Mouse (Mus musculus) cerebral cortex, adult 2 months (tissue): ENCODE measurements around the gene Olfml2a.

ENCODE experiments used
- WGBS: fragments of 180-500 bp; shearing (Covaris S2); methylation state at CpG from one replicate; pipeline ENCODE4 v1.1.7; 2018; 5-methylcytosine and 5-hydroxymethylcytosine counted together

The Olfml2a gene

DNA sequence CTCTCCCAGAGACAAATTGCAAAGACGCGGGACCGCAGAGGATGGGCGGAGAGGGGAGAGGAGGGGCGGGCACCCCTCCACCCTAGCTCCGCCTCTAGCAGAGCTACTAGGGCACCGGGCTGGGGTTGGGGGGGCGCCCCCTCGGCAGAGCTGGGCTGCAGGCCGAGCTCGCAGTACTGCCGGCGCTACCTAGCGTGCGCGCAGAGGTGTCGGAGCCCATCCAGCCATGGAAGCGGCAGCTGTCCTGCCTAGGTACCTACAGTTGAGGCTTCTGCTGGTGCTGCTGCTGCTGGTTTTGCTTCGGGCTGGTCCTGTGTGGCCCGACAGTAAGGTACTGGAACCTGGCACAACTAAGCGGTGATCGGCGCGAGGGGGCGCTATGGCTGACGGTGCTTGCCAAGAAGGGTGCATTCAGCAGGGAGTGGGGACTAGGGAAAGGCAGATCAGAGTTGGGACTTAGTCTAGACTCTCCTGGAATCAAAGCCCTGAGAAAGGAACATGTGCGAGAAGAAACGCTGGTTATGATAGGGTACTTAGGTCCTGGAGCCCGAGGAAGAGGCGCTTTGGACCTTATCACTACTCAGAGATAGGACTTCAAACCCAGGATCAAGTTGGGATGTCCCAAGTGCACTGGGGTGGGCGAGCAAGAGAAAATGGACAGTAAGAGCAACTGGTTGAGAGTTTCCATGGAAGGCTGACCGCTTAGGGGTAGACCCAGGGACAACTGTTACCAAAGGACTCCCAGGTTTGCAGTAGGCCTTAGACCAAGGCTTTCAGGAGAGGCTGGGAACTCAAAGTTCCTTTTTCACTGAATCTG is at the start of gene Olfml2a:
Gene Olfml2a (plus strand): TSS at position 128 of the 817 bp plus-strand sequence.
- 13% methylated on average over 32 of the region's 32 CpGs for WGBS

DNA sequence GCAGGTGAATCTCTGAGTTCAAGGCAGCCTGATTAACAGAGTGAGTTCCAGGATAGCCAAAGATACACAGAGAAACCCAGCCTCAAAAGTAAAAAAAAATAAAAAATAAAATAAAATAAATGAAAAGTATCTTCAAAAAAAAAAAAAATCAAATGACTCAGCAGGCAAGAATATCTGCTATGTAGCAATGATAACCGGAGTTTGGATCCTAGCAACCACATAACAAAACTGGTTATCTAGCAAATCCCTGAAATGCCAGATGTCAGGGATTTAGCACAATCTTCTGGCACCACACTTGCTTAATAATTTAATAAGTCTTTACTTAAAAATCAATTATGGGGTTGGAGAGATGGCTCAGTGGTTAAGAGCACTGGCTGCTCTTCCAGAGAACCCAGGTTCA is 27.5 kb upstream of the Olfml2a start:
- 85% methylated on average over 1 of the region's 1 CpGs for WGBS

DNA sequence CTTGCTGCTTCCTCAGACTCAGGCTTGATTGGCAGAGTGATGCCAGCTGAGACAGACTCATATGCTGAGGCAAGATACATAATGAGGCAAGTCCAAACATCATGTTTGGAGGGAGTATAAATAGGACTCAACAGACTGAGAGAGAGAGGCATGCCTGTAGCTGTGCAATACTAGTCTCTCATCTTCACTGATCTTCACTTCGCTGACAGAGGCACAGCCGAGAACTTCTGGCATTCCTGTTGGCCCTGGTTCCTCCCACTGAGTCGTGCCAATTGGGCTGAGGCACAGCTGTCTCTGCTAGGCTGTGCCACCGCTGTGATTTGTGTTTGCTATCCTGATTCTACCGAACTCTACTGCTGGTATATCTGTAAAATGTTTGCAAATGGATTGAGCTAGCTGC is 25.7 kb upstream of the Olfml2a start:
- WGBS, result 27% methylated on average over 5 of the region's 5 CpGs

DNA sequence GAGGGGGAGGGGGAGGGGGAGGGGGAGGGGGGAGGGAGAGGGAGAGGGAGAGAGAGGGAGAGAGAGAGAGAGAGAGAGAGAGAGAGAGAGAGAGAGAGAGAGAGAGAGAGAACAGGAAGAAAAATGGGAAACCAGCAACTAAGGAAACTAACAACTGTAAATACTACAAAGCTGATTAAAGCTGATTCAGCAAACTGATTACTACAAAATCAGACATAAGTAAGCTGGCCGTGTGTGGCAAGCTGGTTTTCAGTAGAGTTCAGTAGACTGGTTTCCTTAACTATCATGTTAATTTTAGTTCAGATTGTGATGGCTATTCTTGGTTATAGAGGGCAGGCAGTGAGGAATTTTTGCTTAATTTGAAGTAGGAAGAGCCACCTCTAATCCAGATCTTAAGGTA is 23.2 kb upstream of the Olfml2a start:
- WGBS, result 55% methylated on average over 1 of the region's 1 CpGs

DNA sequence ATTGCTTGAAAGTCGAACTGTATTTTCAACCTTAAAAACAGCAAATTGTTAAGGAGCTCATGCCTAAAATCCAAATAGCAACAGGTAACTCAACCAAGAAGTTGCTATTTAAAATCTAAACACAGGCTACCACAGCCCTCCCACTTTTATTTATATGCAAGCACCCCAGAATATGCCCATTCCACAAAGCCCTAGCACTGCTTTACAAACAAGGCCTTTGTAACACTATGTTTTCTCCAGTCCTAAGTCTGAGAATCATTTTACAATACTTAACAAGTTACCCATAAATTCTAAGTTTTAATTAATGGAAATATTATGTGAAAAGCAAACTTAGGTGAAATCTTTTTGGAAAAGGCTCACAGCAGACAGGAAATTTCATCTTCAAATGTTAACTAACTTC is 17.3 kb upstream of the Olfml2a start:
- 83% methylated on average over 1 of the region's 1 CpGs for WGBS

DNA sequence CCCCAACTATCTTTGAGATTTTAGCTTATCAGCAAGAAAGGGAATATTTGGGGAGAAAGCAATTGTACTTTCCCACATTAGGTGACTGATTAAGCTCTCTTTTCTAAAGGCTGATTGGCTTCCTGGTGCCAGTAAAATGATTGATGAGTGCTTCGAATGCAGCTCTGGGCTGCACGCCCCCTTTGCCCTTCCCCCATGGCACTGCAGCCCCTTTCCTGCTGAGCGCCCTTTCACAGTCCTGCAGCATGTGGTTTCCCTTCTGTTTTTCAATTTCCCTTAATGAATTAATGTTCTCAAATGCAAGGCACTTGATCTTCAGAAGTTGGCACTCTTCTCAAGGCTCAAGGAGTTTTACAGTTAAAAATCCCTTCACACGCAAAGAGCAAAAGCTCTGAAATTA is 16.8 kb upstream of the Olfml2a start:
- 61% methylated on average over 4 of the region's 4 CpGs for WGBS

DNA sequence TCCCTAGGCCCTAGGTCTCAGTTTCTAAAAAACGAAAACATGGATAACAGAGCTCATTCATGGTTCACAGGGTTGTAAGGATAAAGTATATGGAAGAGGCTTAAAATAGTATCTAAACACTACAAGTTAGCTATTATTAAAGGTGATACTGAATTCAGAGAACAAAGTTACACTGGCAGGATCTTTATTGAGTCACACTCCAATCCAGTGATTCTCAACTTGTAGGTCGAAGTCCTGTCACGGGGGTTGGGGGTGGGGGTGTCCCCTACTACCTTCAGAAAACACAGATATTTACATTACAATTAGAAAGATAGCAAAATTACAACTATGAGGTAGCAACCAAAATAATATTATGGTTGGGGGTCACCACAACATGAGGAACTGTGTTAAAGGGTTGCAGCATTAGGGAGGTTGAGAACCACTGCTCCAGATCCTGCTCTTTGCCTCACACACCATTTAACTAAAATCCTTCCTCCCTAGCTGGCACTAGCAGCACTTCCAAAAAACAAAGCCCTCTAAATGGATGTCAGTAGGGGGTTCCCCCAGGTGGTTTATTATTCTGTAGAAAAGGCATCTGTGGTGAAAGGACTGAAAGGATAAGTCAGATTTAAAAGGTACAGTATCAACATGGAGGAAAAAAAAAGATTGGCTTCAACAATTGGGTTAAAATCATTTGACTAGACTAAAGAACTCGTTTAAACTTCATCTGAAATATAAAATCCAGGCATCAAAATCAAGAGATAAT is 14.7 kb upstream of the Olfml2a start:
- WGBS, result 85% methylated on average over 4 of the region's 4 CpGs

DNA sequence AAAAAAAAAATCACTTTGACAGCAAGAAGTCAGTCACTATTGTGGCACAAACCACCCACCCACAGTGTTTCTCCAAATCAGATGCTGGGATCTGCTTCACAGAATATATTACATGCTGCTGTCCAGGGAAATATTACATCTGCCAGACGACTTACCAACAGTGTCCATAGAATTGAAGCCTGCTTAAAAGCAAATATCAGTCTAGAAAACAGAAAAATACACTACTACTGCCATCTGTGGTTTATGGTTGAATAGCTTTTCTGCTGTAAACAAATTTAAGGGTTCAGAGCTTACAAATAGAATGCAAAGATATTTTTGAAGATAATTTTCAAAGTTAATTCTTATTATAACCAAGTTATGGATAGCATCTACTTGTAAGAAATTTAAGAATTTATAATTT is 10.4 kb upstream of the Olfml2a start:
- 53% methylated on average over 1 of the region's 1 CpGs for WGBS

DNA sequence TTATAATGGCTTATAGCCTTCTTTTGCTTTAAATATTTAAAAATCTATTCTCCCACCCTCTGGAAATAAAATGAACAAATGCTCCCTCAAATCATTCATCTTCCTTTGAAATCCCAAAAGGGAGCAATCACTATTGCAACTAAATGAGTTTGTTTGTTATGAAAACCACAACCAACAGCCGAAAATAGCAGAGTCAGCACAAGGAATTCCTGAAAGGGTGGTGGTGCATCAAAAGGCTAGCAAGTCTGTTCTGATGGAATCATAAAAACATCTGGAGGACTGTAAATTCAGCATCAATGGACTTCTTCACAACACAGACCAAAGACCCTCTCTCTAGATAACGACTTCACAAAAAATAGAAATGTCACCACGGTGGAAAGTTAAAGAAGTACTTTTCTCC is 8.3 kb upstream of the Olfml2a start:
- WGBS, result 71% methylated on average over 3 of the region's 3 CpGs

DNA sequence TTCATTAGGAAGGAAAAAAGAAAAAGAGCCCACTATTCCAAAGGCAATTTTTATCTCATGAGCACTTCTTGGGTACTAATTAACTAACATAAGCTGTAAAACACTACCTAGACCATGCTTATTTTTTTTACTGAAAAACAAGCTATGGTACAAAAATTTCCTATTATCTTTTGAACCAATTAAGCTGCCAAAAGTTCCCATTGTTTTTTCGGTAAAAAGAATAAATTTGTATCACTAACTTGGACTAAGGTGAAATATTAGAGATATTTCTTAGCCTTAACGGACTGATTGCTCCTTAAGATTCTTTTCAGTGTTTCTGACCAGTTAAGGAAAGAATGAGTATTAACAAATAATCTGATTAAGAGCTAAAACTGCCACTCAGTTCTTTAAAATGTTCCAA is 7.9 kb upstream of the Olfml2a start:
- WGBS, result 78% methylated on average over 2 of the region's 2 CpGs

DNA sequence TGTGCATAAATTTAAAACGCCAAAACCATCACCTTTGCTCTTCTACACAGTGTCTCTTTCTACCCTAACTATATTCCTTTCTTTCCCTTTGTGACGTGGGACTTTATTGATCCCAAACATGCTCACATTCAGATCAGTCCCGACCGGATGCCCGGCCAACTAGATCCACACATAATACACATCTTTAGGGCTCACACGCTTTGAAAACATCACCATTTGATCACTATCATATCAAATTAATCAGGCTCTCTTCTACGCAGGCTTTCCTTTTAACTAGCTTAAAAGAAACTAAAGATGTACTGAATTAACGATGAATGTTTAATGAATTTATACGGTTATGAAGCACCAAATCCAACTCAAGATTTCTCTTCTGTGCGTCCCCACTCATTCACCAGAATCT is 7.2 kb upstream of the Olfml2a start:
- WGBS, result 49% methylated on average over 10 of the region's 10 CpGs

DNA sequence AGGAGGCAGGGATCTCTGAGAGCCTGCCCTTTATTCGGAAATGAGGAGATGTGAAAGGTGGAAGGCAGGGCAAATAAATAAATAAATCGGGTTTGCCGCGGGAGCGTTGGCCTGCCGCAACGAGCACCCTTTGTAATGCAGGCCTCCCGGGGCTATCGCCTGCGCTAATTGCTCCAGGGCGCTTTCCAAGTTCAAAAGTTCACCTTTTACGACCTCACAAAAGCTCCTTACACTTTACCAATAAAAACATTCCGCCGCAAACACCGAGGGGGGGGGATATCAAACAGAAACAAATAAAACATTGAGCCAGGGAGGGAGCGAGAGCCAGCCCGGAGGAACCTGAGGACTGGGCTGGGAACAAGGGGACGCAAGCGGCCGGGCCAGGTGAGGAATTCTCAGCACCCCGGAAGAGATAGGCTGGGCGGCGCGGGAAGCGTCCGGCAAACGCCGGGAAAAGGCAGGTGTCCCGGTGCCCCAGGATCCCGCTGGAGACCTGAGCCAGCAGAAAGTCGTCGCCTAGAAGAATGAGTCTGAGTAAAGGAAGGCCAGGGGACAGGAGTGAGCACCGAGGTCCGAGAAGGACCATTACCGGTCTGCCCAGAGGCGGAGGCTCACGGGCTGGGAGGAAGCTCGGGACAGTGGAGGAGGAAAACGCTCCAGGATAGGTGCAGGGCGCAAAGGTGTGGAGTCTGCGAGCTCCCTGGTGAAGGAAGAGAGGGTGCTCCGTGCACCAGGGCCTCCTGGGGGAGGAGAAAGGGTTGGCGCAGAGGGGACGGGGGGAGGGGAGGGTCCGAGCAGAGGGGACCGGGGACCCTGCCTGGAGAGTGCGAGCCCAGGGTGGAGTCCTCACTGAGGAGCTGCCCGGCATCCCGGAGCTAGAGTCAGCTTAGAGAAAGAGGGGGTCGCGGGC is 6.4 kb upstream of the Olfml2a start:
- 1% methylated on average over 46 of the region's 51 CpGs for WGBS

DNA sequence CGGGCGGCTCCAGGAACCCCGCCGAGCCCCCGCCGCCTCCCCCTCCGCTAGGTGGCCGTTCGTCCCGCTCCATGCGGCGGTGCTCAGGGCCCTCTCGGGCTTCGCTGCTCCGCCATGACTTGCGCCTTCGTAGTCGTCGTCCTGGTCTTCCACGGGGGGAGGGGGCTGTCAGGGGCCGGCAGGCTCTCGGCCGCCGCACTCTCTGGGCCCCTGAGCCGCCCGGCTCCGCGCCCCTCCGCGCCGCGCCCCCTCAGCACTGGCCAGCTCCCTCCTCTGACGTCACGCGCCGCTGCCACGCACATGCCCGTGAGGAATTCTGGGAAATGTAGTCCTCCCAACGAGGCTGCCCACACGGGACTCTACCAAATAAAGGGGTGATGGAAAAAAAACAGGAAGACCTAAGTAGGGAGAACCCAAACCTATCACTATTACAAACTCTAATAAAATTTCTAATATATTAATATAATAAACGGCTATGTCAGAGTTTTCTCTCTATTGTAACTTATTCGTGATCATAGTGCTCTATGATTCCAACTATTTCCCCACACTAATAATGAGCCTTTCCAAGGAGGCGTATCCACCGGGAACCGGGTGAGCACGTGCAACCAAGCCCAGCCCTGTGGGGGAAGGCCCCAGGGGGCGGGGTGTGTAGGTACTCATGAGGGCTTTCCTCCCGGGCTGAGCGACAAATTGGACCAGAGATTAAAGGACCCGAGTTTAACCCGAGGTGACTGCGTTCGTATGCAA is 5.5 kb upstream of the Olfml2a start:
- WGBS, result under 1% methylated on average over 53 of the region's 53 CpGs

DNA sequence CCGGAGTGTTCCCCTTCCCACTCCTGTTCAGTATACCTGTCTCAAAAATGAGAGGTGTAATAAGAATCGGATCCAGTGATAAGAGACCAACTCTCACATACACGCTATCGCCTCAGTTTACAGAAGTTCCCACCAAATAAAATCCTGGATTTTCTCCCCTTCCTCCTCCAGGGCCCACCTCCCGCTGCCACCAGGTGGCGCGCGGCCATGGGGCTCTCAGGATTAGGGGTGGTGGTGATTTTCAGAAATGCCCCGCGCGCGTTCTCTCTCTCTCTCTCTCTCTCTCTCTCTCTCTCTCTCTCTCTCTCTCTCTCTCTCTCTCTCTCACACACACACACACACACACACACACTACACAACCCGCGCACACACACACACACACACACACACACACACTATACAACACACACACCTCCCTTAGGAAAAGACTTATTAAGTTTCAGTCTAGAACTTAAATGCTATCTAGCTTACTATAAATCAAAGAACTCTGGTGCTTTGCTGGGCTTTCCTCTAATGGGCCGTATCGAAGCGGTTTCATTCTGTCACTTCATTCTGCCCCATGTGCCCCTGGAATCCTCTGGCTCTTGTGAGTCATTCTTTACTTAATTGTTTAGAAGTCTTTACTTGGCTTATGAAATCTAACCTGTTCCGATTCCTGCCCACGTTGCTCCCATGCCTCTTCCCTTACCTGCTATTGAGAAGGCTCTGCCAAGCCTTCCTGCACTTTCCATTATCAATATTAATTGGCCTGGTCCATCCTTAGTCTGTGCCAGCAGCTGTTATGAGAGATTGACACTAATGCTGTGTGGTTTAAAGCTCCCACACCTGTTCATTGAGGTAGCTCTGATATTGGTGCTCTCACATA is 4.4 kb upstream of the Olfml2a start, which contains the start of gene Nr6a1:
Gene Nr6a1 (minus strand): TSS at position 574 of the 865 bp plus-strand sequence.
- WGBS, result 9% methylated on average over 19 of the region's 19 CpGs

DNA sequence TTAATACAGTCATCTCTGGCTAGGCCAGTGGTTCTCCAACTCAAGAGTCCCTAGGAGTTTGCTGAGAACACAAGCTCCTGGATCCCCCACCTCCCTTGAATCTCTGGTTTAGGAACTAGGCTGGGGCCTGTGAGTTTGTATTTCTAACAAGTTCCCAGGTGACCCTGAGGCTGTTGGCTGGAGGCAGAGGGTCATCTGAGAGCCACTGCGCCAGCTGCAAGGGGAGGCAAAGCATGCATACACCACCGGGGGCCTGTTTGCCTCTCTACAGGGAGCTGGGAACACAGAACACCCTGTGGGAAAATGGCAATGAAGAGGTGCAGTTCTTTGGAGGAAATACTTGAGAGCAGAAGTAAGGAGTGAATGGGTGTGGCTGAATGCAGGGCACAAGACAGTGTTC is 1.5 kb upstream of the Olfml2a start:
- WGBS, result 89% methylated on average over 2 of the region's 2 CpGs

DNA sequence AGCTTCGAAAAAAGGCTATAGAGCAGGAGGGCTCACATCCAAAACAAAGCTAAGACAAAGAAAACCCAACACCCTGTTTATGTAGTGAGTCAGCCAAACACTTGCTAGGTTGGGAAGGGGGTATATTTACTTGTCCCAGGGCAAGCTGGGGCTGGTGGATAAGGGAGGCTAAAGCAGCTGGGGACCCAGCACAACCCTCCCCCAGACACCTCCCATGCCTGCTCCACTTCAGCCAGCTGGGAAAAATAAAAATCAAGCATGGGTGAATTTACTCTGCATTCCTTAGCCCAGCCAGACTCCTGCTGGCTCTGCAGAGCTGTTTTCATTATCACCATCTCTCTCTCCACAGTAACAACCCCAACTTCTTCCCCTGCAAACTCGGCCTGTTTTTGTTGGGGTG is 2.2 kb downstream of the Olfml2a start:
- 22% methylated on average over 2 of the region's 2 CpGs for WGBS

DNA sequence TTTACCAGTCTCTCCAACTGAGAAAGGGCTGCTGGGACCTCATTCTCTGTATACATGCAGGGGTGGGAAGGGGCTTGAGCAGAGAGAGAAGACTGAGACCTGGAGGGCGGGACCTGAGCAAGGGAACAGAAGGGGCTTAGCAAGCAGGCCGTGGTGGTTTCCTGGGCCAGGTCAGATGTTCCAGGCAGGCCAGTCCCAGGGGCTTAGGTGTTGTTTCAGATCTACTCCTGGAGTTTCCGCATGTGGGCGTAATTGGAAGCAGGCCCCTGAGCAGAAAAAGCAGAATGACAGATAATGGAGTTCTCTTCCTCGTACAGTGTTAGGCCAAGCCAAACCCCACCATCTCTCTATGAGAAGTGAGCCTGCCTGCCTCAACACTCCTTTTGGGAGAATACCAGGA is 3.2 kb downstream of the Olfml2a start:
- WGBS, result 69% methylated on average over 5 of the region's 5 CpGs

DNA sequence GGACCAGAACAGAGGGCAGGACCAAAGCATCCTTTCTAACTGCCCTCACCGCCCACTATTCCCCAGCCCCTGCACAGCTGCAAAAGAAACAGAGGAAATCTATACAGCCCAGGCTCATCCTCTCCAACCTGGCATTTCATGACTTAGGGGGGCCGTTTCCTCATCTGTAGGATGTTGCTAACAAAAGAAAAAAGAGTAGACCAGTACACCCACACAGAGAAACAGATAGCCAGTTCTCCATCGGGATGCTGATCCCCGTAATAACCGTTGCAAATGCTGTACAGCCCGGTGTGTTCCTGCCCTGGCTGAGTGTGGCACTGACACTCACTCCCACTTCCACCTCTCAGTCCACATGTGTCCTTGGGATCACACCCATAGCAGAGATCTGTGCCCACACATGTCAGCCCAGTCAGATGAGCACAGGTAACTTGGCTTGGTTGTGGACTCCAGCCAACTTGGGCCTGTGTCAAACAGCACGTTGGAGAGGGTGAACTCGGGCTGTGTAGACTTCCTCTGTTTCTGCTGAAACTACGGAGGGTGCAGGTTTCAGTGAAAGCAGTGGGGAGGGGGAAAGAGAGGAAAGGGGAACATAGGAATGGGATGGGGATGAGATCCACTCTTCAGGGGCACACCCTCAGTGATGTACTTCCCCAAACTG is 5.1 kb downstream of the Olfml2a start:
- WGBS, result 56% methylated on average over 9 of the region's 9 CpGs

DNA sequence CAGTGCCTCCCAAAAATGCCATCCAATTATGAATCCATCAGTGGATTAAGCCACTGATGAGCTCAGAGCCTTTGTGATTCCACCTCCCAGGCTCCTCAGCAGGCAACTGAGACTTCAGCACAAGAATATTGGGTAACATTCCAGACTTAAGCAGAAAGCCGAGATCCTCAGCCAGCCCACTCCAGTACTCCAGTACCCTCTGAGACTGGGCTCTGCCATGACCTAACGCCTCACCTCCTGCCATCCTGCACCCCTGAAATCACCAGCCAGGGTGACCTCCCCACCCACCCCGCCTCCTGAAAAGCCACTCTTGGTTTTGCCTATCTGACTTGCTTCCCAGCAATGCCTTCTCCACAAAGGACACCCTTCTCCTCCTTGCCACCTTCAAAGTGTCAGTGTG is 5.6 kb downstream of the Olfml2a start:
- WGBS, result 84% methylated on average over 3 of the region's 3 CpGs

DNA sequence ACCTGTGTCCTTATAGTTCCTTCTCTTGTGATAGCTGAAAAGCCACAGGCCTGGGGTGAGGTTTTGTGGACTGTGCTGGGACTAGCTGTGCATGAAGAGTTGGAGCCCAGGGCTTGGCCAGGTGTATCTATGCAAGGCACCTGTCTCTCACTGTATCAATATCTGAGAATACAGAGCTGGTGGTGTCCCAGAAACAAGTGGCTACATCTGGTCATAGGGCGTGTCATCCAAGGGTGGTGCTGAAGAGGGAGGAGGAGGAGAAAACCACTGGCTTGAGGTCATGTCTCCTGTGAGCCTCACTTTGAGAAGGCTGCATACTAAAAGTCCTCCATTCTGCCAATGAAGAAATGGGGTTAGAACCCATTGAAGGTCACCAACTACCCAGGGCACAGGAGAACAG is 6.2 kb downstream of the Olfml2a start:
- 94% methylated on average over 1 of the region's 1 CpGs for WGBS
